Mouse (Mus musculus) hindbrain, embryonic 12.5 days (tissue): Measurements from ENCODE around the gene Cyp2r1. TPM values are rescaled to one million over a fixed set of nuclear protein-coding genes. Genes with fewer than 3 reads are reported as not detected.
"Not testable (repeated sequence)": the region's sequence is repeated elsewhere in the genome, so short reads cannot be mapped to it uniquely, and the experiment has no call there.

Experiments
- ATAC-seq: fragments of 200-750 bp; cut with Nextera tagmentation; 2 replicates; pipeline ENCODE4 v1.8.0; 2017; ENCODE audit warnings: moderate TSS enrichment; ENCODE audit not compliant: low FRiP score
- H3K27ac ChIP-seq: fragments of 300-500 bp; sonication (generic); 2 replicates; pipeline ENCODE4 v1.5.1; 2016; ENCODE audit warnings: mild to moderate bottlenecking
- H3K27me3 ChIP-seq: fragments of 300-500 bp; sonication (generic); 2 replicates; pipeline ENCODE4 v1.6.1; 2016; ENCODE audit warnings: mild to moderate bottlenecking
- H3K36me3 ChIP-seq: fragments of 300-500 bp; sonication (generic); 2 replicates; pipeline ENCODE4 v1.6.1; 2016; ENCODE audit warnings: mild to moderate bottlenecking
- H3K4me1 ChIP-seq: fragments of 300-500 bp; sonication (generic); 2 replicates; pipeline ENCODE4 v1.6.1; 2016
- H3K4me2 ChIP-seq: fragments of 300-500 bp; sonication (generic); replicated peaks from 2 replicates; pipeline ENCODE4 v1.6.1; 2016; ENCODE audit warnings: mild to moderate bottlenecking
- H3K4me3 ChIP-seq: fragments of 300-500 bp; sonication (generic); 2 replicates; pipeline ENCODE4 v1.5.1; 2016; ENCODE audit warnings: mild to moderate bottlenecking
- H3K9ac ChIP-seq: fragments of 300-500 bp; sonication (generic); 2 replicates; pipeline ENCODE4 v1.6.1; 2016; ENCODE audit warnings: mild to moderate bottlenecking, moderate library complexity
- H3K9me3 ChIP-seq: fragments of 300-500 bp; sonication (generic); replicated peaks from 2 replicates; pipeline ENCODE4 v1.6.1; 2016; ENCODE audit warnings: mild to moderate bottlenecking
- WGBS: fragments of 180-500 bp; shearing (Covaris S2); methylation state at CpG from one replicate; pipeline ENCODE4 v1.1.7; 2016; 5-methylcytosine and 5-hydroxymethylcytosine counted together
- polyA plus RNA-seq: library from polyadenylated mRNA; unstranded; fragments of >200 nt; fragmentation: Nextera tagmentation; extraction: Ambion mirVana; gene quantifications from 2 replicates; pipeline ENCODE4 v1.2.1, GENCODE M21; 2016

The Cyp2r1 gene
- 1.5 and 2.3 TPM in 2 replicates for polyA plus RNA-seq

GRCm38 (mm10) chr7:114562531-114563241, at the start of gene Cyp2r1:
Gene Cyp2r1 (minus strand): TSS chr7:114562972.
- H3K4me3 ChIP-seq = peak within 1 kb of the TSS; percentile 51
- H3K4me1 ChIP-seq = peaks cover 2% of the 10 kb centered on the region; the same call in 1 of the 2 replicates
- no peaks in the 10 kb centered on the region for H3K36me3 ChIP-seq
- peak within 1 kb of the TSS; percentile 64 for H3K4me2 ChIP-seq
- H3K9ac ChIP-seq = peak within 1 kb of the TSS; percentile 52
- H3K27ac ChIP-seq = peak within 1 kb of the TSS; percentile 74
- peak; percentile 100 for ATAC-seq
- H3K27me3 ChIP-seq = no peaks in the 10 kb centered on the region
- WGBS = 1% methylated on average over 56 of the region's 56 CpGs
- no peaks in the 10 kb centered on the region for H3K9me3 ChIP-seq

- not testable (repeated sequence) for H3K9me3 ChIP-seq, H3K27me3 ChIP-seq, H3K9ac ChIP-seq, H3K27ac ChIP-seq, H3K4me3 ChIP-seq, H3K4me2 ChIP-seq, H3K36me3 ChIP-seq, H3K4me1 ChIP-seq, ATAC-seq
- WGBS = 93% methylated on average over 8 of the region's 8 CpGs
These were observed 31.6 kb upstream of the Cyp2r1 start for GRCm38 (mm10) chr7:114594391-114594790.

DNA sequence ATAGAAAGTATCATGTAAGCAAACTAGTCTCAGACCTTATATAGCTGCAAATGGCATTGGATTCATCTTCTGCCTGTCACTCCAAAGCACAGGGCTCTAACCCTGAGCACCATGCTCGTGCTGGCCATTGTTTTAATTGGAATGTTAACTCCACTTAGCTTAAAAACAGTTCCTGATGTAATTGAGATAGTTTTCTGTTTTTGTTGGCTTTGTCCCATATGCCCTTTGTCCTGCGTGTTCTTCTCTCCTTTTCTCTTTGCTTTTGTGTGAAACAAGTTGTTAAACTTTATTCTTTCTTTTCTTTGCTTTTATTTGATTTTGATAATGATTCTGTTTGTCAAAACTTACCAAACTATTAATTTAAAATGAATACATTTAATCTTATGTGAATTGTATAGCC, 19.7 kb upstream of the Cyp2r1 start:
- H3K4me3 ChIP-seq = no peak overlapping the region
- no peaks in the 10 kb centered on the region for H3K36me3 ChIP-seq
- no peak overlapping the region for H3K4me2 ChIP-seq
- H3K27me3 ChIP-seq = no peaks in the 10 kb centered on the region
- WGBS = 65% methylated on average over 2 of the region's 2 CpGs
- H3K4me1 ChIP-seq = no peaks in the 10 kb centered on the region
- ATAC-seq = no peak
- H3K9ac ChIP-seq = no peak overlapping the region
- H3K9me3 ChIP-seq = no peaks in the 10 kb centered on the region
- no peak overlapping the region for H3K27ac ChIP-seq

DNA sequence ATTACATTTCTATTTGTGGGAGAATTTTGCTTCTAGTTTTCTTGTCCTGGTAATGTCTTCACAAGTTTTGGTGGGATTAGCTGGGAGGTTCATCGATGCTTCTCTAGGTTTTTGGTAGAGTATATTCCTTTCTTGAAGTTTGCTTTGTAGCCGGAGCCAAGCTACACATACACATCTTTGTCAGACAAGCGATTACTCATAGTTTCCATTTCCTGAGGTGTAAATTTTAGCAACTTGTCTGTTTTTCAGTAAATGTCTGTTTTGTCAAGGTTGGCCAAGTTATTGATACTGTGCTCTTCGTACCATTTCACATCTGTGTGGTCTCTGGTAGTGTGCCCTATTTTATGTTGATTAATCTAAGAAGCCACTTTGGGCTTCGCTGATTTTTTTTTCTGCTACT, 18.4 kb upstream of the Cyp2r1 start:
- 89% methylated on average over 5 of the region's 5 CpGs for WGBS
- H3K27ac ChIP-seq = no peak overlapping the region
- ATAC-seq = no peak
- H3K36me3 ChIP-seq = no peaks in the 10 kb centered on the region
- no peaks in the 10 kb centered on the region for H3K4me1 ChIP-seq
- no peaks in the 10 kb centered on the region for H3K27me3 ChIP-seq
- no peak overlapping the region for H3K9ac ChIP-seq
- no peaks in the 10 kb centered on the region for H3K9me3 ChIP-seq
- H3K4me3 ChIP-seq = no peak overlapping the region
- H3K4me2 ChIP-seq = no peak overlapping the region

GRCm38 (mm10) chr7:114580426-114580825, 17.7 kb upstream of the Cyp2r1 start:
- Histone ChIP-seq H3K4me3 (no peak overlapping the region), H3K9me3 (no peaks in the 10 kb centered on the region), H3K27ac (no peak overlapping the region), H3K27me3 (no peaks in the 10 kb centered on the region), H3K4me1 (no peaks in the 10 kb centered on the region), H3K36me3 (no peaks in the 10 kb centered on the region), H3K9ac (no peak overlapping the region), H3K4me2 (no peak overlapping the region)
- 9% methylated on average over 4 of the region's 4 CpGs for WGBS
- ATAC-seq = no peak

DNA sequence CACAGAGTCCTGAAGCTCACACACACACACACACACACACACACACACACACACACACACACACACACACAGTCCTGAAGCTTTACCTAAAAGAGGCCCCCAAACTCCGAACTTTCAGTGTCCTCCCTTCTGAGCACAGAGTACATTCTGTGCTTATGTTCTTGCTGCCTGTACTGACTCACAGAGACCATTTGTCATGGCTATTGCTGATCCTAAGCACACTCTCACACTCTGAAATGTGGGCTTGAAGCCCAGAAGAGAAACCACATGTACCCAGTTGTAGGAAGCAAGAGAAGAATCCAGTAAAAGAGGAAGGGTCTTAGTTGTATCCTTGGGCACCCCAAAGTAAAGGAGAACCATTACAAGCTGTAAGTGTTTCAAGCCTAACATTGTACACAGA, 14.9 kb upstream of the Cyp2r1 start:
- H3K9ac ChIP-seq = no peak overlapping the region
- no peak overlapping the region for H3K4me2 ChIP-seq
- H3K27ac ChIP-seq = no peak overlapping the region
- H3K4me3 ChIP-seq = no peak overlapping the region
- no peaks in the 10 kb centered on the region for H3K27me3 ChIP-seq
- H3K4me1 ChIP-seq = no peaks in the 10 kb centered on the region
- H3K36me3 ChIP-seq = no peaks in the 10 kb centered on the region
- WGBS = 85% methylated on average over 1 of the region's 1 CpGs
- no peaks in the 10 kb centered on the region for H3K9me3 ChIP-seq
- ATAC-seq = no peak

GRCm38 (mm10) chr7:114576931-114577330, 14.2 kb upstream of the Cyp2r1 start:
- Histone ChIP-seq H3K9ac (no peak overlapping the region), H3K27ac (no peak overlapping the region), H3K36me3 (no peaks in the 10 kb centered on the region), H3K4me1 (no peaks in the 10 kb centered on the region), H3K4me2 (no peak overlapping the region), H3K9me3 (no peaks in the 10 kb centered on the region), H3K27me3 (no peaks in the 10 kb centered on the region), H3K4me3 (no peak overlapping the region)
- WGBS = 73% methylated on average over 3 of the region's 3 CpGs
- ATAC-seq = no peak

- not testable (repeated sequence) for H3K27me3 ChIP-seq, H3K9ac ChIP-seq, H3K4me2 ChIP-seq, H3K4me1 ChIP-seq, H3K4me3 ChIP-seq, H3K9me3 ChIP-seq, ATAC-seq, H3K27ac ChIP-seq, H3K36me3 ChIP-seq
- WGBS = 90% methylated on average over 4 of the region's 4 CpGs
These were observed 11.1 kb upstream of the Cyp2r1 start for GRCm38 (mm10) chr7:114573866-114574265.

DNA sequence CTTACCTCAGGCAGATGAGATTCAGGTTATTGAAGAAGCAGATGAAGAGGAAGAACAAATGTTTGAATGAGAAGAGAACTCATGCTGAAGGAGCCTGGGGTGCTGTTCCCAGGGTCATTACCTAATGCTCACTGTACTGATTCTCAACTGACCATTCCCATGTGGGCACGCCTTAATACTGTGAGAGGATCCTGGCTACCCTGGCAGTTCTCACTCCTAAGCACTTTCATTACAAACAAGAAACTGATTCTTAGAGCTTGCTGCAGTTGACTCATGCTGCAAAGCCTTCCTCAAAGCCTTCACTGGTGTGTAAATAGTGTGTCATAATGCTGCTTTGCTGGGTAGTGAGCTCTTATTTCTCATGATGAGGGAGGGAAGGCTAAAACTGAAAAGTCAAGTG, 26.6 kb downstream of the Cyp2r1 start:
- Histone ChIP-seq H3K9me3 (no peaks in the 10 kb centered on the region), H3K9ac (no peak overlapping the region), H3K27me3 (no peaks in the 10 kb centered on the region), H3K4me1 (no peaks in the 10 kb centered on the region), H3K36me3 (0 out of 2 replicates have a peak, but pooled peaks cover 7% of the 10 kb centered on the region), H3K27ac (no peak overlapping the region), H3K4me2 (no peak overlapping the region), H3K4me3 (no peak overlapping the region)
- ATAC-seq = no peak
- WGBS = 96% methylated on average over 1 of the region's 1 CpGs

DNA sequence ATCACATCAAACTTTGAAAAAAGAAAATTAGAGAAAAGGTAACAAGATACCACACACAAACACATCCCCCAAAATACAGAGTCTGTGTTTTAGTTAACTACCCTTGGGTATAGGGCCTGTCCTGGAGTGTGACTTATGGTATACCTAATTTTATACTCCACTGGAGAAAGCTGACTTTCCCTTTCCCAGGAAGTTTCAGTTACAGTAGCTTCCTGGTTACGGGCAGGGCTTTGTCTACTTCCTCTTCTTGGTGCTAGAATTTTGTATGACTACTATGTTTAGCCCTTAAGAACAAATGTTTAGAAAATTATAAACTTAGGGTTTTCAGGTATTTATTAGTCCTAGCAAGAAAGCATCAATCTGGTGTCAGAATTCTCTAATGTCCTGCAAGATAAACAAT, 36.5 kb downstream of the Cyp2r1 start:
- WGBS = 90% methylated on average over 1 of the region's 1 CpGs
- H3K9me3 ChIP-seq = no peaks in the 10 kb centered on the region
- no peaks in the 10 kb centered on the region for H3K27me3 ChIP-seq
- no peak overlapping the region for H3K4me3 ChIP-seq
- no peaks in the 10 kb centered on the region for H3K36me3 ChIP-seq
- no peak for ATAC-seq
- H3K27ac ChIP-seq = no peak overlapping the region
- H3K4me2 ChIP-seq = no peak overlapping the region
- H3K4me1 ChIP-seq = no peaks in the 10 kb centered on the region
- H3K9ac ChIP-seq = no peak overlapping the region

- WGBS = 95% methylated on average over 1 of the region's 1 CpGs
- no peak for ATAC-seq
- Histone ChIP-seq H3K9ac (no peak overlapping the region), H3K4me3 (no peak overlapping the region), H3K9me3 (no peaks in the 10 kb centered on the region), H3K4me1 (no peaks in the 10 kb centered on the region), H3K27ac (no peak overlapping the region), H3K4me2 (no peak overlapping the region), H3K27me3 (no peaks in the 10 kb centered on the region), H3K36me3 (no peaks in the 10 kb centered on the region)
These were observed 42.6 kb downstream of the Cyp2r1 start for GRCm38 (mm10) chr7:114520122-114520521.

- Histone ChIP-seq H3K4me1 (no peaks in the 10 kb centered on the region), H3K4me2 (no peak overlapping the region), H3K9me3 (no peaks in the 10 kb centered on the region), H3K27ac (no peak overlapping the region), H3K4me3 (no peak overlapping the region), H3K27me3 (no peaks in the 10 kb centered on the region), H3K36me3 (0 out of 2 replicates have a peak, but pooled peaks cover 2% of the 10 kb centered on the region), H3K9ac (no peak overlapping the region)
- ATAC-seq = no peak
- WGBS = 90% methylated on average over 2 of the region's 2 CpGs
These were observed 53.9 kb downstream of the Cyp2r1 start for GRCm38 (mm10) chr7:114508879-114509278.
